Mouse (Mus musculus): ENCODE measurements around the gene Fam8a1. TPM values are rescaled to one million over a fixed set of nuclear protein-coding genes. Genes with fewer than 3 reads are reported as not detected.

Fam8a1 gene
- total RNA-seq (2015; ENCODE audit: low replicate concordance): 9.2 and 10.2 TPM in 2 replicates
- total RNA-seq (2017; ENCODE audit: low replicate concordance): 8.9 TPM in 2 replicates

DNA sequence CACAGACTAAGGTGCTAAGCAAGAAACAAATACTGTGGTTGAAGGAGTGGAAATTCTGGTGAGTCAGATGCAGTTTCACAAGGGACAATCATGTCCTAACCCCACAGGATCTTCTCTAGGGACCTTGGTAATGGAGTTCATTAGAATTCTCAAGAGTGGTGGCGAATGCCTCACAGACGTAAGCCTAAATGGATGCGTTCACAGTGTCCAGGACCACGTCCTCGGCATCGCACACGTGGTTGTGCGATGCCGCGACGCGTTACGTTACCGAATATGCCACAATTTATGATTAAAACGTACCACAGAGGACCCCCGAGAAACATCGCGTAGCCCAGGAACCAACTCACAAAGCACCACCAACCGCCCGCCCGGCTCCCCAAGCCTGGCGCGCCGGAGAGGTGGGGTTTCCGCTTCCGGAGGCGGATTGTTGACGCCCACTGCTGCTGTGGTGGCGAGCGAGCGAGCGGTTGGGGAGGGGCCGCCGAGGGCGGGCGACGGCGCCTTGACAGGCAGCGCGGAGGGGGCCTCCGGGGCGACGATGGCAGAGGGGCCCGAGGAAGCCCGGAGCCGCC lies at the start of gene Fam8a1:
Fam8a1 (plus strand) TSS at position 475 of the 572 bp plus-strand sequence.
- ATAC-seq (replicated peaks; ENCODE audit: low FRiP score, poor library complexity, severe bottlenecking): peak; percentile 100

DNA sequence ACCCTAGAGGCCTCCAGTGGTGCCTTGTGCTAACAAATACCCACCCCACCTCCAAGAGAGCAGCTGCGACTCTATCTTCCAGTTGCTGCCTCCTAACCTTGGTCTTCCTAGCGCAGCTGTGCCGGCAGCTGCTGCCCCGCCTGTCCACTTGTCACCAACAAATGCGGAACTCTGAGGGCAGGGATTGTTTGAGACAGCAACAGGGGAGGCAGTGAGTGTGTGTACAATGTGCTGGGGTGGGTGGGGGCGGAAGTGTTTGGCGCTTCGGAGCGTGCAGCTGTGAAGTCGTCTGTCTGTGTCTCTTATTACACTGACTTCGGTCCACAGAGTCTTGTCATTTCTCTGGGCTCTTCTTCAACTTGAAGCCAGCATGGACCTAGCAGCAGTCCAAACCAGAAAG lies 49.7 kb upstream of the Fam8a1 start:
- no peak for ATAC-seq (replicated peaks; ENCODE audit: low FRiP score, poor library complexity, severe bottlenecking)

GRCm38 (mm10) chr13:46620964-46621757 lies 48.2 kb upstream of the Fam8a1 start:
- ATAC-seq (replicated peaks; ENCODE audit: low FRiP score, poor library complexity, severe bottlenecking): no peak

- ATAC-seq (replicated peaks; ENCODE audit: low FRiP score, poor library complexity, severe bottlenecking): no peak
Observed at GRCm38 (mm10) chr13:46626608-46627007, 42.7 kb upstream of the Fam8a1 start.

DNA sequence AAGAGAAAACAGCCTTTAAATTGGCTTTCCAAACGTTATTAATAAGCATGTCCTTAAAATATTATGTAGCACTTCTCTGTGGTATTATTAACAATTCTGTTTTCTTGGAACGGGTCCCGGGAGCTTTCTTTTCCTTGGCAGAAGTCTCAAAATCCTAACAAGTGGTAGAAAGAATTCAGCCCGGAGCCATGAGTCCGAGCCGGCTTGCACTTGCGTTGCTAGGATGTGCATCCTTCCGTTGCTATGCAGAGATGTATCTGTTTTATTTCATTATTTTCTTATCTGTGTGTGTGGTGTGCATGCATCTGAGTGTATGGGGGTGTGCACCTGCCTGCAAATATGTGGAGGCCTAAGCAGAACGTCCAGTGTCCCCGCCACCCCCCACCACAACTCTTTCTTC lies 41.5 kb upstream of the Fam8a1 start:
- no peak for ATAC-seq (replicated peaks; ENCODE audit: low FRiP score, poor library complexity, severe bottlenecking)

DNA sequence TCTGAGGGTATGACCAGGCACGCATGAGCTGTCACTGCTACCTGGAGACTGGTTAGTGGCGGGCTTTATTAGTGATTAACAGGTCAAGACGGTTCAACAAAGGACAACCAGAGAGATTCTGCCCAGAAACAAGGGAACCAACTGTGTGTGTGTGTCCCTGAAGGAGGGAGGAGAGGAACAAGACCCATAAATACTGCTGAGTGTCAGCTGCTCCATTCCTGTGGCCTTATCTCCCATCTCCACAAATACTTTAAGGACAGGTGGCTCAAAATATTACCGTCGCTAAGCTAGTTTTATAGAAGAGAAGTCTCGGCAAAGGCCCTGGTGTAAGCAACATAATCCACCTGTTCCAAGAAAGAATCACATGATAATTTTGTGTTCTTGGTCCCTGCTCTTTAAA lies 39.9 kb upstream of the Fam8a1 start:
- no peak for ATAC-seq (replicated peaks; ENCODE audit: low FRiP score, poor library complexity, severe bottlenecking)

DNA sequence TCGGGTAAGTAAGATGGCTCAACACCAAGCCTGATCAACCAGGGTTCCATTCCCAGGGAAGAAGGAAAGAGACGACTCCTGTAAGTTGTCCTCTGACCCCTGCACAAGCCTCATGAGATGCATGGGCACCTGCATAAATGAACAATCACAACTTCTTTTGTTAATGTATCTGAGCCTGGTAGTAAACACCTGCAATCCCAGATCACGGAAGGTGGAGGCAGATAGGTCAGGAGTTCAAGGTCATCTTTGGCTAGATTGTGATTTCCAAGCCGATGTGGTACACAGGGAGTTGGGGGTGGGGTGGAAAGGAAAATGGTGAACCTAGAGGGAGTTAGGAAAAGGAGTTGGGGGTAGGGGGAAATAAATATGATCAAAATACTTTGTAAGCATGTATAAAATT lies 36.5 kb upstream of the Fam8a1 start:
- no peak for ATAC-seq (replicated peaks; ENCODE audit: low FRiP score, poor library complexity, severe bottlenecking)

- ATAC-seq (replicated peaks; ENCODE audit: low FRiP score, poor library complexity, severe bottlenecking): no peak
Observed at GRCm38 (mm10) chr13:46633320-46634132, 35.8 kb upstream of the Fam8a1 start.

DNA sequence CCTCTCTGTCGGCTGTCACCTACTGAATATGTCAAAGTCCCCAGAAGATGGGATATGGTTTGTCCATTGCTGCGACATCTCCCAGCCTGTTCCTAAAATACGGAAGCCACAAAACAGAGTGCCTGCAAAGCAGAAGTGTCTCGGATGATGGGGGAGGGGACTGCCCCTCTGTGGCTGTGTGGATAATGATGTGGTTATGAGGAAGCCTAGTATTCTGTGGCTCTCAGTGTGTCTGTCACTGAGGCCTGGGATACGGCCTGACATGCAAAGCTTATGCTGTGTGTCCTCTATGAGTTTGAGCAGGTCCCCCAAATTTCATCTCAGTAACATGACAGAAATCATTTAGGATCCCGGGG lies 35.2 kb upstream of the Fam8a1 start:
- ATAC-seq (replicated peaks; ENCODE audit: low FRiP score, poor library complexity, severe bottlenecking): no peak

DNA sequence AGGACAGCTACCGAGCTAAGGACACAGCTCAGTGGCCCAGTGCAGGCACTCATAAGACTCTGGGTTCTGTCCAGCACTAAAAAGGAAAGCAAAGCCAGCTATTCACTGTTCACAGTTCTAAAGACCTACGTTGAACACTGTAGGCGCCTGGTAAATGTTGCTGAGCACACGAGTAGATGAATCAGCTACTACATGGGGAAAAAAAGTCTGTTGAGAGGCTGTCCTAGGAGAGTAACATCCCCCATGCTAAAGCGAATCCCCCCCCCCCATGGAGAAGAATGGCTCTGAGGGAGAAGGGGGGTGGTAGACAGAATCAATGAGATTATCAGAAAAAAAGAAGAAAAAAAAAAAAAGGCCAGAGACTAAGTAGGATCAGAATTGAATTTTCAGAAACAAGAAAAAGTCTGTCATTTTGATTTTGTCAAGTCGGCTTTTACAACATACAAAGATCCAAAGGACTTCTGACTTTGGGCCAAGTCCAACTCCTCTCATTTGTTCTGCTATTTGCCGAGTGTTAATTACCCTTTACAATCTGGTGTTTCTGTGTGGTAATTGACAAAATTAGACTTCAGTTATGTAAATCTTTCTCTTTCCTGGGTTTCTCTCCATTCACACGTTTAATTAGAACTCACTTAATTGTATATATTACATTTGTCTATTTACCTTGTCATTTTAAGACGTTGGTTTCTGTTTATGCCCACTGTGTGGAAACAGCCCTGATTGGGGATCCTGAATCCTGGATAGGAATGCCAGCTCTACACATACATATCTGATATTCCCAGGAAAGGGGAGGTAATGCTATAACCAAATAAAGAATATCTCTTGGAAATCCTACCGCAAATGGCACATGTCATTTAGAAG lies 28.5 kb upstream of the Fam8a1 start:
- no peak for ATAC-seq (replicated peaks; ENCODE audit: low FRiP score, poor library complexity, severe bottlenecking)

GRCm38 (mm10) chr13:46642318-46642717 lies 27.0 kb upstream of the Fam8a1 start:
- ATAC-seq (replicated peaks; ENCODE audit: low FRiP score, poor library complexity, severe bottlenecking): no peak

- no peak for ATAC-seq (replicated peaks; ENCODE audit: low FRiP score, poor library complexity, severe bottlenecking)
Observed at GRCm38 (mm10) chr13:46644175-46644574, 25.1 kb upstream of the Fam8a1 start.

GRCm38 (mm10) chr13:46645476-46645875 lies 23.8 kb upstream of the Fam8a1 start:
- no peak for ATAC-seq (replicated peaks; ENCODE audit: low FRiP score, poor library complexity, severe bottlenecking)

GRCm38 (mm10) chr13:46651853-46652252 lies 17.5 kb upstream of the Fam8a1 start:
- no peak for ATAC-seq (replicated peaks; ENCODE audit: low FRiP score, poor library complexity, severe bottlenecking)

- no peak for ATAC-seq (replicated peaks; ENCODE audit: low FRiP score, poor library complexity, severe bottlenecking)
Observed at GRCm38 (mm10) chr13:46652671-46653070, 16.7 kb upstream of the Fam8a1 start.

DNA sequence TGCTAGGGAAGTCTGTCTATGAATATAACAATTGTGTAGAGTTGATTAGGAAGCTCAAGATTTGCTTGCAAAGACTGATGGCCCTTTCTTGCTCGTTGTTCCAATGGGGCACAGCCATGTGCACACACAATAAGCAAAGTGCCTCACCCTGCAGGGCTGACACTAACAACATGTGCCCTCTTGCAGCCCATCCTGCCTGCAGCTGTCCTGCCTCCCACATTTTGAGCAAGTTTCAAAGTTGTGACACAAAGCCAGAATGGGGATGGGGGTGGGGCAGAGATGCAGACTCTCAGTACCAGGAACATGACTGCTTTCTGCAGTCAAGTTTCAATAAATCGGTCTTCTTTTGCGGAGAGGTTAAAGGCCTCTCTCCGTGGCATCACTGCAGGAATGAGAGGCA lies 15.7 kb upstream of the Fam8a1 start:
- no peak for ATAC-seq (replicated peaks; ENCODE audit: low FRiP score, poor library complexity, severe bottlenecking)

- no peak for ATAC-seq (replicated peaks; ENCODE audit: low FRiP score, poor library complexity, severe bottlenecking)
Observed at GRCm38 (mm10) chr13:46654566-46654965, 14.8 kb upstream of the Fam8a1 start.

DNA sequence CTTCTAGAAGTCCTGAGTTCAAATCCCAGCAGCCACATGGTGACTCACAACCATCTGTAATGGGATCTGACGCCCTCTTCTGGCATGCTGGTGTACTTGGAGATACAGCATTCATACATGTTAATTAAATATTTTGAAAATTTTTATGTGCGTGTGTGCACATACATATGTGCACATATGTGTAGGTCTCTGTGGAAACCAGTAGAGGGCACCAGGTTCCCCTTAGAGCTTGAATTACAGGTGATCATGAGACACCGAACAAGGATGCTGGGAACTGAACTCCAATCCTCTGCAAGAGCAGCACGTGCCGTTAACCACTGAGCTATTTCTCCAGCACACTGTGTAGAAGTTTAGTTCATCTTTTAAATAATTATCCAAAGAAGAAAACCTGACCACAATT lies 10.1 kb upstream of the Fam8a1 start:
- no peak for ATAC-seq (replicated peaks; ENCODE audit: low FRiP score, poor library complexity, severe bottlenecking)

DNA sequence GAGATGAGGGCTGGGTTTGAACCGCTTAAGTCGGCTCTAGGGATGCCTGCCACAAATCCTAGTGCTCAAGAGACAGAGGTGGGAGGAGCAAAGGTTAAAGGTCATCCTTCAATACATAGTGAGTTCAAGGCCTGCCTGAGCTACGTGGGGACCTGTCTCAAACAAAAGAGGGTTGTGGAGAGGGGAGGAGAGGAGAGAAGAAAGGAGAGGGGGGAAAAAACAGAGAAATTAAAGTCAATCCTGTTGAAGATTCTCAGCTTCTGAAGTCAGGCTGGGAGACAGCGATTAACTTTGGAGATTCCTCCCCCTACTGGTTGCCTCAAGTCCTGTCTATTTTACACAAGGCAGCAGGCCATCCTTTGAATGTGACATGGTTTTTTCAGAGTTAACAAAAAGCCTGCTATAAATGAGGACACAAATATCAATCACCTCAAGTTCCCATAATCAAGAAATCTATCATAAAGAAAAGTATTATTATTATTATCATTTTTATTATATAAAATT lies 5.8 kb upstream of the Fam8a1 start:
- ATAC-seq (replicated peaks; ENCODE audit: low FRiP score, poor library complexity, severe bottlenecking): no peak
